Mouse (Mus musculus) layer of hippocampus, adult 9-11 months (tissue): ENCODE results near the gene Spry1.
"Not testable (repeated sequence)": the region's sequence is repeated elsewhere in the genome, so short reads cannot be mapped to it uniquely, and the experiment has no call there.

Experiments used
- DNase-seq: peaks from one replicate; pipeline ENCODE4 v3.0.0; 2022

Spry1 gene

GRCm38 (mm10) chr3:37639690-37640089, at the start of gene Spry1:
Gene Spry1, plus strand, starts transcription at chr3:37639947.
- DNase-seq = peak; percentile 94

- no peak for DNase-seq
Observed at GRCm38 (mm10) chr3:37595721-37596120, 44.0 kb upstream of the Spry1 start.

- DNase-seq = no peak
Observed at GRCm38 (mm10) chr3:37596519-37596918, 43.2 kb upstream of the Spry1 start.

GRCm38 (mm10) chr3:37597200-37597599, 42.5 kb upstream of the Spry1 start:
- no peak for DNase-seq

- DNase-seq = not testable (repeated sequence)
Observed at GRCm38 (mm10) chr3:37599641-37600040, 40.1 kb upstream of the Spry1 start.

GRCm38 (mm10) chr3:37602356-37602755, 37.4 kb upstream of the Spry1 start:
- DNase-seq = no peak

GRCm38 (mm10) chr3:37602890-37603289, 36.9 kb upstream of the Spry1 start:
- DNase-seq = no peak

GRCm38 (mm10) chr3:37603541-37603940, 36.2 kb upstream of the Spry1 start:
- DNase-seq = no peak

GRCm38 (mm10) chr3:37604976-37605875, 34.5 kb upstream of the Spry1 start:
- DNase-seq = no peak

GRCm38 (mm10) chr3:37605876-37606238, 33.9 kb upstream of the Spry1 start:
- peak; percentile 32 for DNase-seq

- DNase-seq = no peak
Observed at GRCm38 (mm10) chr3:37608926-37609325, 30.8 kb upstream of the Spry1 start.

GRCm38 (mm10) chr3:37610670-37611069, 29.1 kb upstream of the Spry1 start:
- no peak for DNase-seq

- DNase-seq = no peak
Observed at GRCm38 (mm10) chr3:37613722-37614121, 26.0 kb upstream of the Spry1 start.

GRCm38 (mm10) chr3:37614878-37615650, 24.7 kb upstream of the Spry1 start:
- no peak for DNase-seq

GRCm38 (mm10) chr3:37616586-37617547, 22.9 kb upstream of the Spry1 start:
- no peak for DNase-seq

- DNase-seq = no peak
Observed at GRCm38 (mm10) chr3:37632246-37632645, 7.5 kb upstream of the Spry1 start.

- DNase-seq = no peak
Observed at GRCm38 (mm10) chr3:37632751-37633150, 7.0 kb upstream of the Spry1 start.

- DNase-seq = no peak
Observed at GRCm38 (mm10) chr3:37634648-37635047, 5.1 kb upstream of the Spry1 start.

GRCm38 (mm10) chr3:37636921-37637320, 2.8 kb upstream of the Spry1 start:
- no peak for DNase-seq

- peak; percentile 26 for DNase-seq
Observed at GRCm38 (mm10) chr3:37640162-37640721, 495 bp downstream of the Spry1 start.

- DNase-seq = peak; percentile 58
Observed at GRCm38 (mm10) chr3:37640810-37641209, 1.1 kb downstream of the Spry1 start.
